Mouse (Mus musculus): ENCODE measurements around the gene 1700017B05Rik.

- TF ChIP-seq CTCF (IDR thresholded peaks at IDR 0.05): no peak
- no peak for TF ChIP-seq EP300 (IDR thresholded peaks at IDR 0.05; ENCODE audit: insufficient read depth, low read depth, low read length)
- no peak for TF ChIP-seq POLR2A (IDR thresholded peaks at IDR 0.05; ENCODE audit: insufficient read depth, low read depth, low read length)
Observed at GRCm38 (mm10) chr9:57271837-57272562, 9.6 kb upstream of the 1700017B05Rik start.
